Mouse (Mus musculus): Measurements from ENCODE around the gene Brd4. TPM values are rescaled to one million over a fixed set of nuclear protein-coding genes. Genes with fewer than 3 reads are reported as not detected.

Gene Brd4
- polyA plus RNA-seq, 1 experiment from 2014 or later, result 108 TPM

GRCm38 (mm10) chr17:32164780-32165179 is 119.7 kb downstream of the Brd4 start:
- Histone ChIP-seq H3K9ac (replicated peaks) (no peak overlapping the region), H3K9me3 (no peaks in the 10 kb centered on the region)

GRCm38 (mm10) chr17:32163910-32164650 is 120.4 kb downstream of the Brd4 start:
- H3K9me3 ChIP-seq, result no peaks in the 10 kb centered on the region
- 69% methylated on average over 6 of the region's 6 CpGs for WGBS
- H3K4me2 ChIP-seq (replicated peaks), result peak overlapping the region; percentile 93
- peaks cover 7% of the 10 kb centered on the region; the same call in 1 of the 2 replicates for H3K36me3 ChIP-seq
- 0 out of 2 replicates have a peak overlapping the region, but pooled peaks have one; percentile 2 for H3K4me3 ChIP-seq
- peaks cover 59% of the 10 kb centered on the region for H3K4me1 ChIP-seq
- peak overlapping the region; percentile 50; the same call in 1 of the 2 replicates for H3K27ac ChIP-seq (replicated peaks)
- ATAC-seq (ENCODE audit: low FRiP score, low read depth), result no peak
- H3K27me3 ChIP-seq, result 0 out of 2 replicates have a peak, but pooled peaks cover 3% of the 10 kb centered on the region
- H3K9ac ChIP-seq (replicated peaks), result 0 out of 2 replicates have a peak overlapping the region, but pooled peaks have one; percentile 7

More at GRCm38 (mm10) chr17:32164780-32165179, 119.7 kb downstream of the Brd4 start:
- Histone ChIP-seq H3K4me3 (no peak overlapping the region), H3K27me3 (0 out of 2 replicates have a peak, but pooled peaks cover 3% of the 10 kb centered on the region), H3K36me3 (peaks cover 7% of the 10 kb centered on the region; the same call in 1 of the 2 replicates), H3K4me1 (peaks cover 59% of the 10 kb centered on the region), H3K4me2 (replicated peaks) (peak overlapping the region; percentile 71), H3K27ac (replicated peaks) (peak overlapping the region; percentile 93)
- no peak for ATAC-seq (ENCODE audit: low FRiP score, low read depth)

- Histone ChIP-seq H3K27ac (replicated peaks) (0 out of 2 replicates have a peak overlapping the region, but pooled peaks have one; percentile 6), H3K36me3 (peaks cover 25% of the 10 kb centered on the region), H3K4me3 (peak overlapping the region; percentile 64), H3K9me3 (no peaks in the 10 kb centered on the region), H3K4me1 (peaks cover 56% of the 10 kb centered on the region), H3K9ac (replicated peaks) (peak overlapping the region; percentile 78), H3K4me2 (replicated peaks) (peak overlapping the region; percentile 93), H3K27me3 (0 out of 2 replicates have a peak, but pooled peaks cover 3% of the 10 kb centered on the region)
- ATAC-seq (ENCODE audit: low FRiP score, low read depth), result no peak; the same call in 1 of the 2 replicates
- WGBS, result 2% methylated on average over 58 of the region's 58 CpGs
Measured at GRCm38 (mm10) chr17:32162112-32162850, 122.2 kb downstream of the Brd4 start.

DNA sequence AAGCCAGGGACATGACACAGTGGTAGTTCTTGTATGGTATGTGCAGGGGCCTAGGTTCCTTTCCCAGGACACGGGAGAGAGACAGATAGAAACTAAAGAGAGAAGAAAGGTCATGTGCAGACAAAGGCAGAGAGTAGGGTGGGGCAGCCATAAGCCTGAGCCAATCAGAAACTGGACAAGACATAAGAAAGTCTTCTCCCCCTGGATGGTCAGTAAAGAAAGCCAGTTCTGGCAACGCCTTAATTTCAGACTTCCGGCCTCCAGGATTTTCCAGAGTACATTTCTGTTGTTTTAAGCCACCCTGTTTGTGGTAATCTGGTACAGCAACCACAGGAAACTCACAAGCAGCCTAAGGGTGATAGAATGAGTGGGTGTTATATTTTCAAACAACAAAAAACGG is 123.6 kb downstream of the Brd4 start:
- H3K9ac ChIP-seq (replicated peaks), result no peak overlapping the region

GRCm38 (mm10) chr17:32158841-32159240 is 125.7 kb downstream of the Brd4 start:
- H3K9me3 ChIP-seq, result no peaks in the 10 kb centered on the region
- peaks cover 29% of the 10 kb centered on the region for H3K4me1 ChIP-seq
- 92% methylated on average over 13 of the region's 13 CpGs for WGBS
- H3K27me3 ChIP-seq, result no peaks in the 10 kb centered on the region
- H3K36me3 ChIP-seq, result peaks cover 55% of the 10 kb centered on the region
- no peak overlapping the region for H3K27ac ChIP-seq (replicated peaks)
- no peak overlapping the region for H3K4me3 ChIP-seq
- no peak for ATAC-seq (ENCODE audit: low FRiP score, low read depth)
- no peak overlapping the region for H3K9ac ChIP-seq (replicated peaks)
- H3K4me2 ChIP-seq (replicated peaks), result no peak overlapping the region

More for the DNA sequence above, 123.6 kb downstream of the Brd4 start:
- no peak overlapping the region for H3K27ac ChIP-seq (replicated peaks)
- H3K4me1 ChIP-seq, result peaks cover 48% of the 10 kb centered on the region
- 76% methylated on average over 4 of the region's 4 CpGs for WGBS
- ATAC-seq (ENCODE audit: low FRiP score, low read depth), result no peak
- no peaks in the 10 kb centered on the region for H3K27me3 ChIP-seq
- peaks cover 37% of the 10 kb centered on the region for H3K36me3 ChIP-seq
- H3K4me2 ChIP-seq (replicated peaks), result no peak overlapping the region
- H3K9me3 ChIP-seq, result no peaks in the 10 kb centered on the region
- no peak overlapping the region for H3K4me3 ChIP-seq

GRCm38 (mm10) chr17:32146718-32147117 is 137.8 kb downstream of the Brd4 start:
- 97% methylated on average over 8 of the region's 8 CpGs for WGBS
- no peak for ATAC-seq (ENCODE audit: low FRiP score, low read depth)
- no peak overlapping the region for H3K27ac ChIP-seq (replicated peaks)

More at GRCm38 (mm10) chr17:32146718-32147117, 137.8 kb downstream of the Brd4 start:
- no peak overlapping the region for H3K9ac ChIP-seq (replicated peaks)
- H3K4me1 ChIP-seq, result no peaks in the 10 kb centered on the region
- H3K4me3 ChIP-seq, result no peak overlapping the region
- H3K9me3 ChIP-seq, result no peaks in the 10 kb centered on the region
- no peak overlapping the region for H3K4me2 ChIP-seq (replicated peaks)
- H3K36me3 ChIP-seq, result peaks cover 88% of the 10 kb centered on the region
- H3K27me3 ChIP-seq, result no peaks in the 10 kb centered on the region

Other genes starting within 250 kb of the Brd4 start
- 50.6 and 54.5 TPM in 2 replicates for gene Rrp1b, start 248.6 kb downstream of the Brd4 start, polyA plus RNA-seq (2016; fragmentation: Nextera tagmentation; extraction: Ambion mirVana)
- gene Hsf2bp, start 248.4 kb downstream of the Brd4 start, polyA plus RNA-seq (2016; fragmentation: Nextera tagmentation; extraction: Ambion mirVana), result 0.62 and 0.66 TPM in 2 replicates
- gene Notch3, start 117.9 kb downstream of the Brd4 start, polyA plus RNA-seq (2016; fragmentation: Nextera tagmentation; extraction: Ambion mirVana), result 26.8 and 30.6 TPM in 2 replicates
- 0.37 TPM in 1 of 2 replicates, not detected in the other for gene Ephx3, start 95.2 kb downstream of the Brd4 start, polyA plus RNA-seq (2016; fragmentation: Nextera tagmentation; extraction: Ambion mirVana)
- 140 and 151 TPM in 2 replicates for gene Akap8, start 36.5 kb upstream of the Brd4 start, polyA plus RNA-seq (2016; fragmentation: Nextera tagmentation; extraction: Ambion mirVana)
- gene Akap8l, start 65.9 kb upstream of the Brd4 start, polyA plus RNA-seq (2016; fragmentation: Nextera tagmentation; extraction: Ambion mirVana), result 131 and 133 TPM in 2 replicates
- 47.2 and 50.2 TPM in 2 replicates for gene Wiz, start 104.7 kb upstream of the Brd4 start, polyA plus RNA-seq (2016; fragmentation: Nextera tagmentation; extraction: Ambion mirVana)
- gene Rasal3, start 118.9 kb upstream of the Brd4 start, polyA plus RNA-seq (2016; fragmentation: Nextera tagmentation; extraction: Ambion mirVana), result 0.59 and 1.1 TPM in 2 replicates
- not detected in 2 replicates for gene Pglyrp2, start 139.4 kb upstream of the Brd4 start, polyA plus RNA-seq (2016; fragmentation: Nextera tagmentation; extraction: Ambion mirVana)
- gene Cyp4f39, start 168.0 kb upstream of the Brd4 start, polyA plus RNA-seq (2016; fragmentation: Nextera tagmentation; extraction: Ambion mirVana), result 0.48 and 0.56 TPM in 2 replicates
- gene Cyp4f17, start 221.3 kb upstream of the Brd4 start, polyA plus RNA-seq (2016; fragmentation: Nextera tagmentation; extraction: Ambion mirVana), result 11.4 and 11.7 TPM in 2 replicates